Mouse (Mus musculus) hindbrain, embryonic 16.5 days (tissue): ENCODE measurements around the gene Olfr681. TPM values are rescaled to one million over a fixed set of nuclear protein-coding genes. Genes with fewer than 3 reads are reported as not detected.
"Not testable (repeated sequence)": the region's sequence is repeated elsewhere in the genome, so short reads cannot be mapped to it uniquely, and the experiment has no call there.

Experiments used
- ATAC-seq: fragments of 200-750 bp; cut with Nextera tagmentation; 2 replicates; pipeline ENCODE4 v1.8.0; 2017; ENCODE audit warnings: moderate TSS enrichment, moderate library complexity
- H3K27ac ChIP-seq: fragments of 300-500 bp; sonication (generic); 2 replicates; pipeline ENCODE4 v1.5.1; 2014; ENCODE audit warnings: low read depth, mild to moderate bottlenecking, control low read depth, low read length, moderate library complexity
- H3K27me3 ChIP-seq: fragments of 300-500 bp; sonication (generic); replicated peaks from 2 replicates; pipeline ENCODE4 v1.6.1; 2014; ENCODE audit warnings: low read length; ENCODE audit not compliant: control insufficient read depth, insufficient read depth
- H3K36me3 ChIP-seq: fragments of 300-500 bp; sonication (generic); 2 replicates; pipeline ENCODE4 v1.6.1; 2014; ENCODE audit warnings: mild to moderate bottlenecking, low read length, moderate library complexity, mixed read lengths; ENCODE audit not compliant: control insufficient read depth, insufficient read depth
- H3K4me1 ChIP-seq: fragments of 300-500 bp; sonication (generic); 2 replicates; pipeline ENCODE4 v1.6.1; 2014; ENCODE audit warnings: low read depth, low read length; ENCODE audit not compliant: control insufficient read depth, insufficient read depth
- H3K4me2 ChIP-seq: fragments of 300-500 bp; sonication (generic); 2 replicates; pipeline ENCODE4 v1.6.1; 2014; ENCODE audit warnings: mild to moderate bottlenecking, low read length, control low read depth, moderate library complexity
- H3K4me3 ChIP-seq: fragments of 300-500 bp; sonication (generic); 2 replicates; pipeline ENCODE4 v1.5.1; 2014; ENCODE audit warnings: mild to moderate bottlenecking, low read length, control low read depth, moderate library complexity
- H3K9ac ChIP-seq: fragments of 300-500 bp; sonication (generic); 2 replicates; pipeline ENCODE4 v1.6.1; 2014; ENCODE audit warnings: low read depth, mild to moderate bottlenecking, control low read depth, low read length, moderate library complexity
- H3K9me3 ChIP-seq: fragments of 300-500 bp; sonication (generic); 2 replicates; pipeline ENCODE4 v1.6.1; 2014; ENCODE audit warnings: mild to moderate bottlenecking, low read length, moderate library complexity; ENCODE audit not compliant: control insufficient read depth
- WGBS: fragments of 180-500 bp; shearing (Covaris S2); extraction: QIAGEN DNeasy Blood & Tissue Kit; methylation state at CpG from one replicate; pipeline ENCODE4 v1.1.7; 2014; 5-methylcytosine and 5-hydroxymethylcytosine counted together
- polyA plus RNA-seq: library from polyadenylated mRNA; unstranded; fragments of >200 nt; fragmentation: Nextera tagmentation; extraction: Ambion mirVana; gene quantifications from 2 replicates; pipeline ENCODE4 v1.2.1, GENCODE M21; 2015

Olfr681 gene
- not detected in 2 replicates for polyA plus RNA-seq

DNA sequence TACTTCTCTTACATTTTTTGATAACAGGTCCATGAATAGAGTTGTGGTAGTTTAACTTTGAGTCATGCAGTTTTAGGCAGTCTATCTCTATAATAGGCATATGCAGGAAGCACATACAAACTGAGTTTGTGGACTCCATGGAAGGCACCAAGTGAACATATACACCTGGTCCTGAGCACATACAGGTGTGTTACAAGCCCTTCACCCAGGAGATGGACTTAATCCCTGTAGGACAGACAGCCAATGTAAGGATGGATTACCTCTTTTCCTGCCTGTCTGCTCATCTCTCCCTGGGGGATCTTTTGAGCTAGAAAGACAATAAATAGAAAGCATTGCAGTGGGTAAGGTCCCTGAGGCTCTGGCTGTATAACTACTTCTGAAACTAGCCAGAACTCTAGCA, at the start of gene Olfr681:
Gene Olfr681, plus strand, starts transcription at position 301 of the 400 bp plus-strand sequence.
- H3K9me3 ChIP-seq = no peaks in the 10 kb centered on the region
- H3K27me3 ChIP-seq = no peaks in the 10 kb centered on the region
- H3K4me2 ChIP-seq = no peak within 1 kb of the TSS
- H3K27ac ChIP-seq = no peak within 1 kb of the TSS
- H3K4me3 ChIP-seq = no peak within 1 kb of the TSS
- ATAC-seq = no peak
- no peaks in the 10 kb centered on the region for H3K36me3 ChIP-seq
- no peaks in the 10 kb centered on the region for H3K4me1 ChIP-seq
- H3K9ac ChIP-seq = no peak within 1 kb of the TSS

DNA sequence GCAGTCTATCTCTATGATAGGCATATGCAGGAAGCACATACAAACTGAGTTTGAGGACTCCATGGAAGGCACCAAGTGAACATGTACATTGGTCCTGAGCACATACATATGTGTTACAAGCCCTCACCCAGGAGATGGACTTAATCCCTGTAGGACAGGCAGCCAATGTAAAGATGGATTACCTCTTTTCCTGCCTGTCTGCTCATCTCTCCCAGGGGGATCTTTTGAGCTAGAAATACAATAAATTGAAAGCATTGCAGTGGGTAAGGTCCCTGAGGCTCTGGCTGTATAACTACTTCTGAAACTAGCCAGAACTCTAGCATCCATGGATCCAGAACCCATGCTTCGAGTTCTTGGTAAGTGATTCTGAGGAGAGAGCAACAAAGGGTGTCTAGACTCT, 35.7 kb upstream of the Olfr681 start, which contains the start of gene Olfr679:
Gene Olfr679, plus strand, starts transcription at position 301 of the 400 bp plus-strand sequence.
- WGBS = 56% methylated on average over 1 of the region's 1 CpGs
- Histone ChIP-seq H3K27ac (no peak within 1 kb of the TSS), H3K27me3 (no peaks in the 10 kb centered on the region), H3K9me3 (no peaks in the 10 kb centered on the region), H3K4me3 (no peak within 1 kb of the TSS), H3K4me2 (no peak within 1 kb of the TSS), H3K4me1 (no peaks in the 10 kb centered on the region), H3K9ac (no peak within 1 kb of the TSS), H3K36me3 (no peaks in the 10 kb centered on the region)
- no peak for ATAC-seq

DNA sequence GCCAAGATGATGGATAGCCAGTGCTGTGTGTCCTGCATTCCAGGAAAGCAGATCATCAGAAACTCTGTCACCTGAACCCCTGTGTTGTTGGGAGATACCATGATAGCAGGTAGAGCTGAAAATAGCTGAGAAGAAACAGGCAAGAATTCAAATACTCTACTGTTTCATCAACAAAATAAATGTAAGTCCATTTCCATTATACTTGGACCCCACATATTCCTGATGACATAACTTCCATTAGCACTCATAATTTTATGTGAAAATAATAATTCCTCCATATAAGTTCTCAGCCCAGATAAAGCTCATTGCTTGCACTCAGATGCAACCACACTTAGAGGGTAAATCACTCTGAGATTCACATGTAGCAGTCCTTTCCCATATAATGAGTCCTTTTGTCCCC, 23.9 kb upstream of the Olfr681 start, which contains the start of gene Olfr680-ps1:
Gene Olfr680-ps1, minus strand, starts transcription at position 101 of the 400 bp plus-strand sequence.
- H3K9ac ChIP-seq = not testable (repeated sequence)

DNA sequence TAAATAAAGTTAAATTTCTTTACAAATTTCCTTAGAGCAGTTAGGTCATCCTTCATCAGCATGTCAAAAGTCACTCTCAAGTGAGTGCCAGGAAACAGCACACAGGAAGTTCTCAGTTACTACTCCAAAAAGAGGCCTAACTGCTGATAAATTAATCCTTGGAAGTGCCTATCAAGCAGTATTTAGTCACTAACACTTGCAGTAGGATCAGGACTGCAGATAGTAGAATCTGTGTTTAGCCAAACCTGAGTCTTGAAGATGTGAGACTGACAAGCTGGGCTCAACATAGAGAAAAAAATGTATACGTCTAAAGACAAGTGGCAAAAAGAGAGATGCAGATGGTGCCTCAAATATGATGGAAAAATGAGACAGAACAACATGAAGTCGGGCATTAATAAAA, 24.6 kb downstream of the Olfr681 start:
- WGBS = 79% methylated on average over 2 of the region's 2 CpGs

More for the DNA sequence above, 23.9 kb upstream of the Olfr681 start, which contains the start of gene Olfr680-ps1:
- not testable (repeated sequence) for H3K27me3 ChIP-seq, H3K27ac ChIP-seq, H3K4me2 ChIP-seq, H3K4me3 ChIP-seq, H3K36me3 ChIP-seq, ATAC-seq, H3K4me1 ChIP-seq, H3K9me3 ChIP-seq

DNA sequence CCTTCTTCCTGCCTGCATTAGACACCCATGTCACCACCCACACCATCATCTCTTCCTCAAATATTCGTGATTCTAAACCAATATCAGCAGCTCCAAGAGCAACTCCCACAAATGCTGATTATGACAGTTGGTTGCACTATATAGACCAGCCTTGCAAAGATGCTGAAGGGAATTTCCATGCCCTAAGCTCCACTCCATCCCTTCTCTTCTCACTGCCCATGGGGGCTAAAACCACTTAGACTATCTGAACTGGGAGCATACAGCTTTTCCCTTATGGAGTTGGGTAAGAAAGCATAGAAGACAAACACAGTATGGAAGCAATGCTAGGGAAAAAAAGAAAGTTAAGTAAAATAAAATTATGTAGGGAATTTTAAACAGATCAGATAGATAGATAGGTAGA, 30.3 kb downstream of the Olfr681 start, which contains the start of gene Olfr683:
Gene Olfr683, minus strand, starts transcription at position 101 of the 400 bp plus-strand sequence.
- WGBS = 52% methylated on average over 1 of the region's 1 CpGs

More for the DNA sequence above, 24.6 kb downstream of the Olfr681 start:
- Histone ChIP-seq H3K27me3 (no peaks in the 10 kb centered on the region), H3K36me3 (no peaks in the 10 kb centered on the region), H3K9ac (no peak overlapping the region), H3K9me3 (no peaks in the 10 kb centered on the region), H3K4me1 (no peaks in the 10 kb centered on the region), H3K4me3 (no peak overlapping the region), H3K27ac (no peak overlapping the region), H3K4me2 (no peak overlapping the region)
- ATAC-seq = no peak

DNA sequence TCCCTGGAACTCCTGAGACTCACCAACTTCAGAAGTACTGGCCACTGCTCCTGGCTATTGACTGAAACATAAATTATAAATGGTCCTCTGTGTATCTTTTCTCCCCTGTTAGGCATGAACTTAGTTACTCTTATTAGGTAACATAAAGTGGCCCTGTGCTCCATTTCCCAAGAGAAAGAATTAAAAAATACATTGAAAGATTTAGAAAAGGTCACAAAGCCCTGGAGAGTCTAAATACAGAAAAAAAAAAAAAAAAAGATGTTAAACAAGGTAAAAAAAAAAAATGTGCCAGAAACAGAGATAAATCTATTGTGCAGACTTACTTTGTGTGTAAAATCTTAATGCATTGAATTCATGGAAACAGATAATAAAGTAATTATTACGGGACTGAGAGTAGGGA, 46.9 kb downstream of the Olfr681 start, which contains the start of gene Olfr684:
Gene Olfr684, minus strand, starts transcription at position 101 of the 400 bp plus-strand sequence.
- H3K4me1 ChIP-seq = no peaks in the 10 kb centered on the region
- H3K36me3 ChIP-seq = no peaks in the 10 kb centered on the region
- no peaks in the 10 kb centered on the region for H3K27me3 ChIP-seq
- H3K9me3 ChIP-seq = no peaks in the 10 kb centered on the region
- H3K4me3 ChIP-seq = no peak within 1 kb of the TSS
- no peak within 1 kb of the TSS for H3K27ac ChIP-seq
- H3K4me2 ChIP-seq = no peak within 1 kb of the TSS
- H3K9ac ChIP-seq = no peak within 1 kb of the TSS
- no peak for ATAC-seq
- 67% methylated on average over 1 of the region's 1 CpGs for WGBS

More for the DNA sequence above, 30.3 kb downstream of the Olfr681 start, which contains the start of gene Olfr683:
- Histone ChIP-seq H3K27ac (no peak within 1 kb of the TSS), H3K4me1 (no peaks in the 10 kb centered on the region), H3K4me3 (no peak within 1 kb of the TSS), H3K36me3 (no peaks in the 10 kb centered on the region), H3K4me2 (no peak within 1 kb of the TSS), H3K27me3 (no peaks in the 10 kb centered on the region), H3K9me3 (no peaks in the 10 kb centered on the region), H3K9ac (no peak within 1 kb of the TSS)
- no peak for ATAC-seq

DNA sequence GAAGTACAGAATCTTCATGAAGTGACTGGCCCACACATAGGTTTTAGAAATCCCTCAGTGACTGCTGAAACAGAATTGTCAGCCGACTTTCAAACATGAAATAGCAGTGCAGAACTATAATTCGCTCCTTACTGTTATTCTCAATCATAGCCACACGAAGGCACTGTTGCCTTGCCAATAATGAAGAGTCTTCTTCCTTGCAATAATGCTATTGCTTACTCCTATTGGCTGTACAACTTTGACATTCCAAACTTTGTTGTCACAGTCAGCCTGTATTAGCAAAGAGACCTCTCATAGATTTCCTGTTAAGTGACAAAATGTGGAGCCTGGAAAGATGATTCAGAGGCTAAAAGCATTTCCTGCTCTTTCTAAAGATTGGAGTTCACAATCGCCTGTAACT, 54.1 kb downstream of the Olfr681 start:
- H3K36me3 ChIP-seq = no peaks in the 10 kb centered on the region
- H3K4me1 ChIP-seq = no peaks in the 10 kb centered on the region
- H3K9me3 ChIP-seq = no peaks in the 10 kb centered on the region
- H3K4me3 ChIP-seq = no peak overlapping the region
- ATAC-seq = peak; percentile 79; the same call in 1 of the 2 replicates
- H3K27me3 ChIP-seq = no peaks in the 10 kb centered on the region
- no peak overlapping the region for H3K4me2 ChIP-seq
- WGBS = 57% methylated on average over 4 of the region's 4 CpGs
- no peak overlapping the region for H3K27ac ChIP-seq
- H3K9ac ChIP-seq = no peak overlapping the region

Other genes starting within 250 kb of the Olfr681 start
- not detected in 2 replicates for gene Olfr665, start 238.8 kb upstream of the Olfr681 start, polyA plus RNA-seq
- gene Olfr666, start 220.9 kb upstream of the Olfr681 start, polyA plus RNA-seq = not detected in 2 replicates
- gene Olfr667, start 195.4 kb upstream of the Olfr681 start, polyA plus RNA-seq = not detected in 2 replicates
- not detected in 2 replicates for gene Olfr668, start 188.8 kb upstream of the Olfr681 start, polyA plus RNA-seq
- not detected in 2 replicates for gene Olfr669, start 182.6 kb upstream of the Olfr681 start, polyA plus RNA-seq
- not detected in 2 replicates for gene Olfr670, start 154.2 kb upstream of the Olfr681 start, polyA plus RNA-seq
- gene Olfr671, start 137.7 kb upstream of the Olfr681 start, polyA plus RNA-seq = not detected in 2 replicates
- not detected in 2 replicates for gene Olfr672, start 114.8 kb upstream of the Olfr681 start, polyA plus RNA-seq
- not detected in 2 replicates for gene Olfr675, start 88.4 kb upstream of the Olfr681 start, polyA plus RNA-seq
- not detected in 2 replicates for gene Olfr676, start 84.1 kb upstream of the Olfr681 start, polyA plus RNA-seq
- gene Olfr677, start 65.5 kb upstream of the Olfr681 start, polyA plus RNA-seq = not detected in 2 replicates
- gene Olfr678, start 52.4 kb upstream of the Olfr681 start, polyA plus RNA-seq = not detected in 2 replicates
- gene Olfr679, start 35.6 kb upstream of the Olfr681 start, polyA plus RNA-seq = not detected in 2 replicates
- not detected in 2 replicates for gene Olfr680-ps1, start 24.0 kb upstream of the Olfr681 start, polyA plus RNA-seq
- not detected in 2 replicates for gene Olfr683, start 30.2 kb downstream of the Olfr681 start, polyA plus RNA-seq
- gene Olfr684, start 46.8 kb downstream of the Olfr681 start, polyA plus RNA-seq = not detected in 2 replicates
- not detected in 2 replicates for gene Olfr685, start 69.2 kb downstream of the Olfr681 start, polyA plus RNA-seq
- not detected in 2 replicates for gene Olfr686, start 90.6 kb downstream of the Olfr681 start, polyA plus RNA-seq
- not detected in 2 replicates for gene Olfr688, start 171.3 kb downstream of the Olfr681 start, polyA plus RNA-seq
- gene Olfr689, start 194.3 kb downstream of the Olfr681 start, polyA plus RNA-seq = not detected in 2 replicates
- not detected in 2 replicates for gene Olfr690, start 217.3 kb downstream of the Olfr681 start, polyA plus RNA-seq
- gene Olfr691, start 225.4 kb downstream of the Olfr681 start, polyA plus RNA-seq = 0.18 and 0.44 TPM in 2 replicates